Mouse (Mus musculus) kidney, adult 2 months (tissue): Measurements from ENCODE around the gene Ccnl2.

Source experiments
- CTCF ChIP-seq: fragments of 200-500 bp; conservative IDR thresholded peaks from 2 replicates; pipeline ENCODE4 v1.5.1; 2011; ENCODE audit warnings: low read depth, mild to moderate bottlenecking, control low read depth, low read length, moderate library complexity, mixed read lengths; ENCODE audit not compliant: insufficient read depth, insufficient read length
- POLR2A ChIP-seq: fragments of 200-500 bp; IDR thresholded peaks from one replicate; pipeline ENCODE4 v1.6.1; 2011; ENCODE audit warnings: low read depth, low read length, control low read depth

DNA sequence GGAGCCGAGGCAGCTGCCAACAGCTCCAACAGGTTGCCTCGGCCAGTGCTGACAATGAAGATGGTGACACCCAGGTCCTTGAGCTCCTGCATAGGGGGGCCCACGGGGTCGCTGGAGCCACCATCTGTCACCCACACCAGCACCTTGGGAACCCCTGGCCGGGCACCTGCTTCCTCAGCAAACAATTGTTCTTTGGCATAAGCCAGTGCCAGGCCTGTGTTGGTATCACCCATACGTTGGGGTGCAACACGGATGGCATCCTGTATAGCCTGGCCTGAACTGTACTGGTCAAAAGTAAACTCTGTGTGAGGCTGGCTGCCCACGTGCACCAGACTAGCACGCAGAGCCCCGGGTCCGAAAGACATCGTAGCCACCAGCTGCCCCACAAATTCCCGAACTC lies 39.5 kb upstream of the Ccnl2 start:
- TF ChIP-seq CTCF (no peak), POLR2A (no peak)
